Mouse (Mus musculus): ENCODE measurements around the gene Ppfibp1. TPM values are rescaled to one million over a fixed set of nuclear protein-coding genes. Genes with fewer than 3 reads are reported as not detected.
A peak's percentile ranks its signal among the peaks of the same experiment; 100 is the strongest.

Ppfibp1 gene
- total RNA-seq, 2 experiments from 2014 or later = 57.2 to 60.7 TPM

GRCm38 (mm10) chr6:146976446-146976845 lies 88.2 kb downstream of the Ppfibp1 start:
- intact Hi-C loops (cut with DNase I) = no loop called here
- DNase-seq (ENCODE audit: low spot score in 2 of 2) = no peak

- peak in 1 of 2 experiments; percentile 38 for DNase-seq (ENCODE audit: low spot score in 2 of 2)
- intact Hi-C loops (cut with DNase I) = no loop called here
Observed at GRCm38 (mm10) chr6:146978691-146979114, 90.4 kb downstream of the Ppfibp1 start.

- intact Hi-C loops (cut with DNase I) = no loop called here
- no peak for DNase-seq (ENCODE audit: low spot score in 2 of 2)
Observed at GRCm38 (mm10) chr6:146979115-146979744, 90.9 kb downstream of the Ppfibp1 start.

- DNase-seq (ENCODE audit: low spot score in 2 of 2) = no peak
- intact Hi-C loops (cut with DNase I) = no loop called here
Observed at GRCm38 (mm10) chr6:146979953-146980352, 91.7 kb downstream of the Ppfibp1 start.

GRCm38 (mm10) chr6:146981249-146981835 lies 93.1 kb downstream of the Ppfibp1 start:
- no peak for DNase-seq (ENCODE audit: low spot score in 2 of 2)
- intact Hi-C loops (cut with DNase I) = no loop called here

GRCm38 (mm10) chr6:146984569-146984968 lies 96.3 kb downstream of the Ppfibp1 start:
- peak; percentile 37 to 85 for DNase-seq (ENCODE audit: low spot score in 2 of 2)
- intact Hi-C loops (cut with DNase I) = loop anchor here (2.0 kb wide), 1 partner anchor 26 kb away; no protein-coding TSS in a partner anchor

GRCm38 (mm10) chr6:146994236-146994635 lies 105.9 kb downstream of the Ppfibp1 start:
- intact Hi-C loops (cut with DNase I) = no loop called here
- peak; percentile 56 to 80 for DNase-seq (ENCODE audit: low spot score in 2 of 2)

GRCm38 (mm10) chr6:146995391-146995790 lies 107.1 kb downstream of the Ppfibp1 start:
- intact Hi-C loops (cut with DNase I) = no loop called here
- no peak for DNase-seq (ENCODE audit: low spot score in 2 of 2)

- intact Hi-C loops (cut with DNase I) = no loop called here
- no peak for DNase-seq (ENCODE audit: low spot score in 2 of 2)
Observed at GRCm38 (mm10) chr6:146995878-146996277, 107.6 kb downstream of the Ppfibp1 start.

GRCm38 (mm10) chr6:146997006-146997405 lies 108.7 kb downstream of the Ppfibp1 start:
- DNase-seq (ENCODE audit: low spot score in 2 of 2) = no peak

GRCm38 (mm10) chr6:146998710-146999109 lies 110.4 kb downstream of the Ppfibp1 start:
- peak in 1 of 2 experiments; percentile 35 for DNase-seq (ENCODE audit: low spot score in 2 of 2)
- intact Hi-C loops (cut with DNase I) = no loop called here

More at GRCm38 (mm10) chr6:146997006-146997405, 108.7 kb downstream of the Ppfibp1 start:
- intact Hi-C loops (cut with DNase I) = no loop called here

- intact Hi-C loops (cut with DNase I) = no loop called here
- DNase-seq (ENCODE audit: low spot score in 2 of 2) = peak in 1 of 2 experiments; percentile 74
Observed at GRCm38 (mm10) chr6:146999302-146999701, 111.0 kb downstream of the Ppfibp1 start.

GRCm38 (mm10) chr6:146999755-147000154 lies 111.5 kb downstream of the Ppfibp1 start:
- intact Hi-C loops (cut with DNase I) = no loop called here
- no peak for DNase-seq (ENCODE audit: low spot score in 2 of 2)

- DNase-seq (ENCODE audit: low spot score in 2 of 2) = no peak
- intact Hi-C loops (cut with DNase I) = no loop called here
Observed at GRCm38 (mm10) chr6:147008148-147008547, 119.9 kb downstream of the Ppfibp1 start.

GRCm38 (mm10) chr6:147010358-147010757 lies 122.1 kb downstream of the Ppfibp1 start:
- intact Hi-C loops (cut with DNase I) = loop anchor here (10.0 kb wide), 2 partner anchors 224 to 944 kb away; no protein-coding TSS in a partner anchor
- DNase-seq (ENCODE audit: low spot score in 2 of 2) = no peak

GRCm38 (mm10) chr6:147010811-147011520 lies 122.7 kb downstream of the Ppfibp1 start:
- no peak for DNase-seq (ENCODE audit: low spot score in 2 of 2)
- intact Hi-C loops (cut with DNase I) = loop anchor here (10.0 kb wide), 2 partner anchors 224 to 944 kb away; no protein-coding TSS in a partner anchor

- no peak for DNase-seq (ENCODE audit: low spot score in 2 of 2)
- intact Hi-C loops (cut with DNase I) = loop anchor here (10.0 kb wide), 2 partner anchors 223 to 943 kb away; no protein-coding TSS in a partner anchor
Observed at GRCm38 (mm10) chr6:147011555-147011954, 123.3 kb downstream of the Ppfibp1 start.

GRCm38 (mm10) chr6:147011977-147012376 lies 123.7 kb downstream of the Ppfibp1 start:
- intact Hi-C loops (cut with DNase I) = loop anchor here (10.0 kb wide), 2 partner anchors 223 to 943 kb away; no protein-coding TSS in a partner anchor

GRCm38 (mm10) chr6:147013546-147013945 lies 125.3 kb downstream of the Ppfibp1 start:
- intact Hi-C loops (cut with DNase I) = loop anchor here (10.0 kb wide), 2 partner anchors 221 to 941 kb away; no protein-coding TSS in a partner anchor
- DNase-seq (ENCODE audit: low spot score in 2 of 2) = no peak

More at GRCm38 (mm10) chr6:147011977-147012376, 123.7 kb downstream of the Ppfibp1 start:
- no peak for DNase-seq (ENCODE audit: low spot score in 2 of 2)

GRCm38 (mm10) chr6:147017906-147018305 lies 129.6 kb downstream of the Ppfibp1 start:
- intact Hi-C loops (cut with DNase I) = loop anchor here (10.0 kb wide), 2 partner anchors 217 to 937 kb away; no protein-coding TSS in a partner anchor
- no peak for DNase-seq (ENCODE audit: low spot score in 2 of 2)
